Mouse (Mus musculus) midbrain, postnatal 0 days (tissue): ENCODE measurements around the gene C130079G13Rik. TPM values are rescaled to one million over a fixed set of nuclear protein-coding genes. Genes with fewer than 3 reads are reported as not detected.
"Not testable (repeated sequence)": the region's sequence is repeated elsewhere in the genome, so short reads cannot be mapped to it uniquely, and the experiment has no call there.

Experiments
- ATAC-seq: fragments of 200-750 bp; cut with Nextera tagmentation; 2 replicates; pipeline ENCODE4 v1.8.0; 2017; ENCODE audit warnings: moderate number of reproducible peaks, mild to moderate bottlenecking, moderate TSS enrichment, moderate library complexity; ENCODE audit not compliant: low FRiP score
- DNase-seq: peaks from one replicate; pipeline ENCODE4 v3.0.0-alpha.2; 2015; ENCODE audit warnings: low spot score
- H3K27ac ChIP-seq: fragments of 300-500 bp; sonication (generic); 2 replicates; pipeline ENCODE4 v1.5.1; 2014; ENCODE audit warnings: low read depth, mild to moderate bottlenecking, low read length, mixed read lengths
- H3K27me3 ChIP-seq: fragments of 300-500 bp; sonication (generic); 2 replicates; pipeline ENCODE4 v1.6.1; 2014; ENCODE audit warnings: low read length, control low read depth, mixed read lengths; ENCODE audit not compliant: insufficient read depth
- H3K36me3 ChIP-seq: fragments of 300-500 bp; sonication (generic); 2 replicates; pipeline ENCODE4 v1.6.1; 2014; ENCODE audit warnings: low read length, control low read depth, mixed read lengths; ENCODE audit not compliant: insufficient read depth
- H3K4me1 ChIP-seq: fragments of 300-500 bp; sonication (generic); 2 replicates; pipeline ENCODE4 v1.6.1; 2014; ENCODE audit warnings: mild to moderate bottlenecking, control low read depth, antibody characterized with exemption, low read length, mixed read lengths; ENCODE audit not compliant: insufficient read depth
- H3K4me2 ChIP-seq: fragments of 300-500 bp; sonication (generic); 2 replicates; pipeline ENCODE4 v1.6.1; 2014; ENCODE audit warnings: low read depth, mild to moderate bottlenecking, low read length, mixed read lengths; ENCODE audit not compliant: poor library complexity, severe bottlenecking
- H3K4me3 ChIP-seq: fragments of 300-500 bp; sonication (generic); 2 replicates; pipeline ENCODE4 v1.5.1; 2014; ENCODE audit warnings: low read depth, mild to moderate bottlenecking, low read length, moderate library complexity
- H3K9ac ChIP-seq: fragments of 300-500 bp; sonication (generic); replicated peaks from 2 replicates; pipeline ENCODE4 v1.6.1; 2014; ENCODE audit warnings: mild to moderate bottlenecking, low read length, moderate library complexity, mixed read lengths; ENCODE audit not compliant: poor library complexity, severe bottlenecking
- H3K9me3 ChIP-seq: fragments of 300-500 bp; sonication (generic); 2 replicates; pipeline ENCODE4 v1.6.1; 2016; ENCODE audit warnings: low read length, control low read depth
- CTCF ChIP-seq: IDR thresholded peaks from 2 replicates; pipeline ENCODE4 v1.5.1; 2016; ENCODE audit warnings: antibody characterized with exemption, mild to moderate bottlenecking
- WGBS: fragments of 180-500 bp; shearing (Covaris S2); extraction: QIAGEN DNeasy Blood & Tissue Kit; methylation state at CpG from one replicate; pipeline ENCODE4 v1.1.7; 2014; 5-methylcytosine and 5-hydroxymethylcytosine counted together
- polyA plus RNA-seq: library from polyadenylated mRNA; unstranded; fragments of >200 nt; fragmentation: Nextera tagmentation; extraction: Ambion mirVana; gene quantifications from 2 replicates; pipeline ENCODE4 v1.2.1, GENCODE M21; 2015
- total RNA-seq: library from RNA; depleted of rRNA; stranded (reverse); fragments of >200 nt; gene quantifications from 2 replicates; pipeline ENCODE4 v1.2.3, GENCODE M21; 2014; rRNA removed

Gene C130079G13Rik
- total RNA-seq: 0.11 TPM in 1 of 2 replicates, not detected in the other
- polyA plus RNA-seq: not detected in 2 replicates

- TF ChIP-seq CTCF: no peak
- H3K36me3 ChIP-seq: no peaks in the 10 kb centered on the region
- no peaks in the 10 kb centered on the region for H3K9me3 ChIP-seq
- H3K27me3 ChIP-seq: no peaks in the 10 kb centered on the region
- no peak within 1 kb of the TSS for H3K4me3 ChIP-seq
- no peak within 1 kb of the TSS for H3K27ac ChIP-seq
- no peak within 1 kb of the TSS for H3K9ac ChIP-seq
- no peak for ATAC-seq
- 87% methylated on average over 2 of the region's 2 CpGs for WGBS
- H3K4me2 ChIP-seq: no peak within 1 kb of the TSS
- DNase-seq: no peak
- H3K4me1 ChIP-seq: no peaks in the 10 kb centered on the region
These were observed at the start of gene C130079G13Rik for GRCm38 (mm10) chr3:59924914-59925313. TSS of gene C130079G13Rik (plus strand) at chr3:59925214.

GRCm38 (mm10) chr3:59877601-59878000 is 47.4 kb upstream of the C130079G13Rik start:
- H3K4me1 ChIP-seq, H3K4me2 ChIP-seq, H3K27ac ChIP-seq, DNase-seq, H3K9ac ChIP-seq, H3K27me3 ChIP-seq, H3K36me3 ChIP-seq, H3K4me3 ChIP-seq, H3K9me3 ChIP-seq, ATAC-seq: not testable (repeated sequence)
- WGBS: 30% methylated on average over 1 of the region's 1 CpGs

- not testable (repeated sequence) for H3K36me3 ChIP-seq, H3K9ac ChIP-seq, H3K4me1 ChIP-seq, DNase-seq, H3K9me3 ChIP-seq, H3K27me3 ChIP-seq, ATAC-seq, H3K27ac ChIP-seq, H3K4me3 ChIP-seq, H3K4me2 ChIP-seq
- WGBS: 79% methylated on average over 7 of the region's 7 CpGs
These were observed 45.0 kb upstream of the C130079G13Rik start for GRCm38 (mm10) chr3:59879801-59880554.

GRCm38 (mm10) chr3:59893276-59893675 is 31.7 kb upstream of the C130079G13Rik start:
- H3K9me3 ChIP-seq: no peaks in the 10 kb centered on the region
- ATAC-seq (no peak), DNase-seq (no peak)
- no peaks in the 10 kb centered on the region for H3K4me1 ChIP-seq
- H3K27ac ChIP-seq: no peak overlapping the region
- TF ChIP-seq CTCF: no peak
- no peak overlapping the region for H3K9ac ChIP-seq
- H3K4me3 ChIP-seq: no peak overlapping the region
- no peak overlapping the region for H3K4me2 ChIP-seq
- H3K36me3 ChIP-seq: no peaks in the 10 kb centered on the region
- H3K27me3 ChIP-seq: no peaks in the 10 kb centered on the region
- WGBS: 88% methylated on average over 2 of the region's 2 CpGs

GRCm38 (mm10) chr3:59934621-59935020 is 9.6 kb downstream of the C130079G13Rik start:
- no peaks in the 10 kb centered on the region for H3K36me3 ChIP-seq
- no peak for DNase-seq
- no peaks in the 10 kb centered on the region for H3K4me1 ChIP-seq
- 77% methylated on average over 1 of the region's 1 CpGs for WGBS
- no peak overlapping the region for H3K9ac ChIP-seq
- no peak for TF ChIP-seq CTCF
- no peak overlapping the region for H3K4me3 ChIP-seq
- H3K9me3 ChIP-seq: no peaks in the 10 kb centered on the region
- no peaks in the 10 kb centered on the region for H3K27me3 ChIP-seq
- ATAC-seq: no peak
- H3K4me2 ChIP-seq: no peak overlapping the region
- H3K27ac ChIP-seq: no peak overlapping the region

GRCm38 (mm10) chr3:59947294-59947950 is 22.4 kb downstream of the C130079G13Rik start:
- ATAC-seq (no peak), DNase-seq (peak; percentile 15)
- Histone ChIP-seq H3K4me2 (no peak overlapping the region), H3K4me3 (no peak overlapping the region), H3K27ac (no peak overlapping the region), H3K27me3 (no peaks in the 10 kb centered on the region), H3K4me1 (no peaks in the 10 kb centered on the region), H3K9ac (no peak overlapping the region), H3K36me3 (no peaks in the 10 kb centered on the region), H3K9me3 (no peaks in the 10 kb centered on the region)
- TF ChIP-seq CTCF: no peak
- WGBS: 97% methylated on average over 10 of the region's 10 CpGs
